Mouse (Mus musculus): ENCODE data around the gene Sult2a3.

Sult2a3 gene

GRCm38 (mm10) chr7:14122944-14123343, at the start of gene Sult2a3:
Gene Sult2a3 (minus strand): TSS chr7:14123044.
- no peak for DNase-seq (ENCODE audit: low read depth, low spot score)

- DNase-seq (ENCODE audit: low read depth, low spot score): peak; percentile 78
Observed at GRCm38 (mm10) chr7:14120436-14120835, 2.4 kb downstream of the Sult2a3 start.

- peak; percentile 83 for DNase-seq (ENCODE audit: low read depth, low spot score)
Observed at GRCm38 (mm10) chr7:14119865-14120264, 3.0 kb downstream of the Sult2a3 start.

- peak; percentile 48 for DNase-seq (ENCODE audit: low read depth, low spot score)
Observed at GRCm38 (mm10) chr7:14116761-14117160, 6.1 kb downstream of the Sult2a3 start.

GRCm38 (mm10) chr7:14114471-14114870, 8.4 kb downstream of the Sult2a3 start:
- peak; percentile 46 for DNase-seq (ENCODE audit: low read depth, low spot score)

GRCm38 (mm10) chr7:14047821-14048220, 75.0 kb downstream of the Sult2a3 start:
- peak; percentile 76 for DNase-seq (ENCODE audit: low read depth, low spot score)

- peak; percentile 67 for DNase-seq (ENCODE audit: low read depth, low spot score)
Observed at GRCm38 (mm10) chr7:14030831-14031230, 92.0 kb downstream of the Sult2a3 start.
